Mouse (Mus musculus) thymus, adult 2 months (tissue): Measurements from ENCODE around the gene Hibadh. TPM values are rescaled to one million over a fixed set of nuclear protein-coding genes. Genes with fewer than 3 reads are reported as not detected.

ENCODE experiments used
- DNase-seq: peaks from one replicate; pipeline ENCODE4 v3.0.0; 2021
- H3K27ac ChIP-seq: fragments of 200-500 bp; 2 replicates; pipeline ENCODE4 v1.5.1; 2012; ENCODE audit warnings: low read length, control low read depth; ENCODE audit not compliant: control insufficient read depth, insufficient read depth
- H3K27me3 ChIP-seq: fragments of 200-500 bp; 2 replicates; pipeline ENCODE4 v1.6.1; 2012; ENCODE audit warnings: mild to moderate bottlenecking, low read length, moderate library complexity, mixed read lengths; ENCODE audit not compliant: control insufficient read depth, insufficient read depth
- H3K36me3 ChIP-seq: fragments of 200-500 bp; 2 replicates; pipeline ENCODE4 v1.6.1; 2012; ENCODE audit warnings: mild to moderate bottlenecking, low read length, moderate library complexity; ENCODE audit not compliant: control insufficient read depth, insufficient read depth
- H3K4me1 ChIP-seq: fragments of 200-500 bp; replicated peaks from 2 replicates; pipeline ENCODE4 v1.6.1; 2012; ENCODE audit warnings: low read length; ENCODE audit not compliant: control insufficient read depth, insufficient read depth
- H3K4me3 ChIP-seq: fragments of 200-500 bp; 2 replicates; pipeline ENCODE4 v1.5.1; 2012; ENCODE audit warnings: mild to moderate bottlenecking, low read length, control low read depth, moderate library complexity; ENCODE audit not compliant: control insufficient read depth, insufficient read depth
- CTCF ChIP-seq: fragments of 200-500 bp; IDR thresholded peaks from 2 replicates; pipeline ENCODE4 v1.5.1; 2012; ENCODE audit warnings: mild to moderate bottlenecking, control low read depth, low read length, moderate library complexity, borderline replicate concordance; ENCODE audit not compliant: control insufficient read depth, poor library complexity, insufficient read depth; ENCODE audit errors: extremely low read depth
- POLR2A ChIP-seq: fragments of 200-500 bp; IDR thresholded peaks from 2 replicates; pipeline ENCODE4 v1.6.1; 2012; ENCODE audit warnings: mild to moderate bottlenecking, low read length, control low read depth, moderate library complexity; ENCODE audit not compliant: control insufficient read depth, poor library complexity, insufficient read depth; ENCODE audit errors: extremely low read depth
- WGBS: fragments of 180-500 bp; shearing (Covaris S2); methylation state at CpG from one replicate; pipeline ENCODE4 v1.1.7; 2018; 5-methylcytosine and 5-hydroxymethylcytosine counted together
- polyA plus RNA-seq: library from polyadenylated mRNA; depleted of rRNA; stranded (reverse); fragments of >200 nt; gene quantifications from 2 replicates; pipeline ENCODE4 v1.2.3, GENCODE M21; 2012

Hibadh gene
- polyA plus RNA-seq, 1 experiment = 66.5 TPM

DNA sequence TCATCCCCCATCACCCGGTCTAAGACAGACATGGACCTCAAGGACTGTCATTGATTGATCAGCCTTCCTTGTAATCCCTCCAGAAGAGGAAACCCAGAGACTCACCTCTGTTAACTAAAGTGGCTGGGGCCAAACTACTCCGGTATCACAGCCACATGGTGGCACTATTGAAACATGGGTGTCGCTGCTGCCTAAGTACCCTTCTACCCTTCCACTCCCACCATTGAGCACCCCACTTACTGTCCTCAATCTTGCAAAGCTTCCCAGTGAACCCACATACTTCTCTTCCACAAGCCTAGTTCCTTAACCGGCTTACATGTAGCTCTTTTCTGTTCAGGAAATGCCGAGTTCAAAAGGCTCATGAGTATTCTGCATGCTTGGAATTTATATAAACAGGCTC lies 22.8 kb upstream of the Hibadh start:
- TF ChIP-seq POLR2A (no peak), CTCF (no peak)
- Histone ChIP-seq H3K27me3 (no peaks in the 10 kb centered on the region), H3K4me3 (no peak overlapping the region), H3K27ac (no peak overlapping the region), H3K4me1 (peaks cover 2% of the 10 kb centered on the region; the same call in 1 of the 2 replicates), H3K36me3 (no peaks in the 10 kb centered on the region)
- DNase-seq = peak; percentile 57
- WGBS = 43% methylated on average over 5 of the region's 5 CpGs

DNA sequence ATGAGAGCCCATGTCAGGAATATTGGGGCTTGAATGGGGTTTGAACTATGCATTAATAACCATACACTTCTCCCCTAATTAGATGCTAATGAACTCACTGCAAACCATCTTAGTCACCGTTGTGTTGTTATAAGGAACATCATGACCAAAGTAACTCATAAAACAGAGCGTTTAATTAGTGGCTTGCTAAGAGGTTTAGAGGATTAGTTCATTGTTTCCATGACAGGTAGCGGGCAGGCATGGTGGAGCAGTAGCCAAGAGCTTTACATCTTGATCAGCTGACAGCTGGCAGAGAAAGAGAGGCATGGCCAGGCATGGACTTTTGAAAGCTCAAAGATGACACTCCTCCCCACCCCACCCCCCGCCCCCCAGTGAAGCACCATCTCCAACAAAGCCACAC lies 15.1 kb upstream of the Hibadh start:
- WGBS = 95% methylated on average over 4 of the region's 4 CpGs

DNA sequence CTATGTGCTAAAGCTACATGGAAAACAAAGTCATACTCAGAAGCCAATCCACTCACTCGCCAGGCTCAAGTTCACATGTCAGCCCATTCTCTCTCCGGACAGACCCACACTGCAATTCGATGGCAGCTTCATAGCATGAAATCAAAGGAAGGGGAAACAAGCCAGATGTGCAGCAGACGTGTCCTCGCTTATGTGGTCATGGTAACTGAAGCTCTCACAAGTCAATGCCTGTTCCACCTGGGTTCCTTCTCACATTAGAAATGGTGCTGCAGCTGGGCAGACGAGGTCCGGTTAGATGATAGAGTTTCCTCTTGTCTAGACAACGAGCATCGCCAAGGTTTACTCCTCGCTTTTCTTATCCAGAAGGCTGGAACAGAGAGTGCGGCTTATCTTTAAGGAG lies 8.6 kb upstream of the Hibadh start:
- TF ChIP-seq CTCF = no peak
- TF ChIP-seq POLR2A = no peak
- Histone ChIP-seq H3K27me3 (no peaks in the 10 kb centered on the region), H3K4me3 (no peak overlapping the region), H3K27ac (no peak overlapping the region), H3K36me3 (no peaks in the 10 kb centered on the region), H3K4me1 (peaks cover 10% of the 10 kb centered on the region)
- WGBS = 29% methylated on average over 11 of the region's 11 CpGs
- peak; percentile 21 for DNase-seq

More for the DNA sequence above, 15.1 kb upstream of the Hibadh start:
- no peak overlapping the region for H3K4me3 ChIP-seq
- H3K4me1 ChIP-seq = no peaks in the 10 kb centered on the region
- DNase-seq = no peak
- H3K27me3 ChIP-seq = no peaks in the 10 kb centered on the region
- no peaks in the 10 kb centered on the region for H3K36me3 ChIP-seq
- no peak for TF ChIP-seq CTCF
- no peak overlapping the region for H3K27ac ChIP-seq

DNA sequence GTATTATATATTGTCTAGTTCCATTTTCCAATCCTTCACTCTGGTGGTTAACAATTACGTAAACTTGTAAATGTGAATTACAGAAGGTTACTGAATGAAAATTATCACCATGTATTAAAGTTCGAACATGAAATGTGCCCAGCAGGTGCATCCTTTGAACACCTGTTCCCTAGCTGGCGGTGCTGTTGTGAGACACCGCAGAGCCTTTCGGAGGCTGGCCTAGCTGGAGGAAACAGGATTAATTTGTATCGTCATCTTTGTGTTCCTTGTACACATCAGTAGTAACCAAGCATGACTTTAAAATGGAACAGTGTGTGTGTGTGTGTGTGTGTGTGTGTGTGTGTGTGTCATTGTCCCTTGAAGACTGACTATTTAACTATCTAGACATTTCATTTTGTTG lies 7.8 kb upstream of the Hibadh start:
- TF ChIP-seq CTCF (no peak), POLR2A (no peak)
- Histone ChIP-seq H3K27ac (no peak overlapping the region), H3K4me1 (peaks cover 11% of the 10 kb centered on the region), H3K27me3 (no peaks in the 10 kb centered on the region), H3K36me3 (no peaks in the 10 kb centered on the region), H3K4me3 (no peak overlapping the region)
- peak; percentile 28 for DNase-seq
- 45% methylated on average over 6 of the region's 6 CpGs for WGBS

DNA sequence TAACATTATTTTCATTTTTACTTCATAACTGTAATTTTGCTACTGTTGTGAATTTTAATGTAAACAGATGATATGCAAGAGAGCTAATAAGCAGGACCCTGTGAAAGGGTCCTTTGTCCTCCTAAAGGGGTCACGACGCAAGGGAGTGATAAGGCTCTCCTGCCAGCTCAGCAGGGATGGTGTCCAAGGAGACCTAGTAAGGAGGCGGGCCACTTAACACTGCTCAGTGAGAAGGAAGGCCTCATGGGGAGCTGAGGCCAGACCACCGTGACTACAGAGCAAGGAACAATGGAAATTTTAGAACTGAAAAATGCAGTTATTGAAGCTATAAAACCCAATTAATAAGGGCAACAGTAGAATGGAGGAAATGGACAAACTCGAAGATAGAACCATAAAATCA lies 5.7 kb upstream of the Hibadh start:
- Histone ChIP-seq H3K4me3 (no peak overlapping the region), H3K27ac (no peak overlapping the region), H3K36me3 (no peaks in the 10 kb centered on the region), H3K27me3 (no peaks in the 10 kb centered on the region), H3K4me1 (peaks cover 20% of the 10 kb centered on the region)
- WGBS = 77% methylated on average over 5 of the region's 5 CpGs
- no peak for TF ChIP-seq POLR2A
- no peak for TF ChIP-seq CTCF
- no peak for DNase-seq

GRCm38 (mm10) chr6:52642152-52642551 lies 2.0 kb upstream of the Hibadh start:
- DNase-seq = no peak
- peaks cover 16% of the 10 kb centered on the region for H3K4me1 ChIP-seq
- TF ChIP-seq CTCF (no peak), POLR2A (no peak)
- H3K4me3 ChIP-seq = no peak overlapping the region
- WGBS = 87% methylated on average over 7 of the region's 7 CpGs
- H3K36me3 ChIP-seq = no peaks in the 10 kb centered on the region
- no peaks in the 10 kb centered on the region for H3K27me3 ChIP-seq
- peak overlapping the region; percentile 70; the same call in 1 of the 2 replicates for H3K27ac ChIP-seq

GRCm38 (mm10) chr6:52641076-52641475 lies 887 bp upstream of the Hibadh start:
- H3K27me3 ChIP-seq = no peaks in the 10 kb centered on the region
- WGBS = 43% methylated on average over 3 of the region's 3 CpGs
- peak overlapping the region; percentile 87 for H3K27ac ChIP-seq
- no peak overlapping the region for H3K4me3 ChIP-seq
- peak; percentile 25 for DNase-seq
- peaks cover 16% of the 10 kb centered on the region for H3K4me1 ChIP-seq
- TF ChIP-seq POLR2A (no peak), CTCF (no peak)
- no peaks in the 10 kb centered on the region for H3K36me3 ChIP-seq
